Mouse (Mus musculus) midbrain, embryonic 12.5 days (tissue): ENCODE measurements around the gene Ppp2r1a. TPM values are rescaled to one million over a fixed set of nuclear protein-coding genes. Genes with fewer than 3 reads are reported as not detected.

Source experiments
- ATAC-seq: fragments of 200-750 bp; cut with Nextera tagmentation; 2 replicates; pipeline ENCODE4 v1.8.0; 2017; ENCODE audit warnings: low read depth, moderate TSS enrichment, moderate library complexity; ENCODE audit not compliant: low FRiP score
- H3K27ac ChIP-seq: fragments of 300-500 bp; sonication (generic); replicated peaks from 2 replicates; pipeline ENCODE4 v1.5.1; 2016; ENCODE audit warnings: mild to moderate bottlenecking
- H3K27me3 ChIP-seq: fragments of 300-500 bp; sonication (generic); 2 replicates; pipeline ENCODE4 v1.6.1; 2016; ENCODE audit warnings: mild to moderate bottlenecking
- H3K36me3 ChIP-seq: fragments of 300-500 bp; sonication (generic); 2 replicates; pipeline ENCODE4 v1.6.1; 2016
- H3K4me1 ChIP-seq: fragments of 300-500 bp; sonication (generic); 2 replicates; pipeline ENCODE4 v1.6.1; 2016
- H3K4me2 ChIP-seq: fragments of 300-500 bp; sonication (generic); replicated peaks from 2 replicates; pipeline ENCODE4 v1.6.1; 2016; ENCODE audit warnings: mild to moderate bottlenecking, moderate library complexity
- H3K4me3 ChIP-seq: fragments of 300-500 bp; sonication (generic); 2 replicates; pipeline ENCODE4 v1.5.1; 2016; ENCODE audit warnings: mild to moderate bottlenecking
- H3K9ac ChIP-seq: fragments of 300-500 bp; sonication (generic); replicated peaks from 2 replicates; pipeline ENCODE4 v1.6.1; 2016; ENCODE audit warnings: mild to moderate bottlenecking, moderate library complexity
- H3K9me3 ChIP-seq: fragments of 300-500 bp; sonication (generic); 2 replicates; pipeline ENCODE4 v1.6.1; 2016; ENCODE audit warnings: mild to moderate bottlenecking
- WGBS: fragments of 180-500 bp; shearing (Covaris S2); methylation state at CpG from one replicate; pipeline ENCODE4 v1.1.7; 2016; 5-methylcytosine and 5-hydroxymethylcytosine counted together
- polyA plus RNA-seq: library from polyadenylated mRNA; unstranded; fragments of >200 nt; fragmentation: Nextera tagmentation; extraction: Ambion mirVana; gene quantifications from 2 replicates; pipeline ENCODE4 v1.2.1, GENCODE M21; 2016

Gene Ppp2r1a
- polyA plus RNA-seq, 1 experiment from 2014 or later: 541 TPM

DNA sequence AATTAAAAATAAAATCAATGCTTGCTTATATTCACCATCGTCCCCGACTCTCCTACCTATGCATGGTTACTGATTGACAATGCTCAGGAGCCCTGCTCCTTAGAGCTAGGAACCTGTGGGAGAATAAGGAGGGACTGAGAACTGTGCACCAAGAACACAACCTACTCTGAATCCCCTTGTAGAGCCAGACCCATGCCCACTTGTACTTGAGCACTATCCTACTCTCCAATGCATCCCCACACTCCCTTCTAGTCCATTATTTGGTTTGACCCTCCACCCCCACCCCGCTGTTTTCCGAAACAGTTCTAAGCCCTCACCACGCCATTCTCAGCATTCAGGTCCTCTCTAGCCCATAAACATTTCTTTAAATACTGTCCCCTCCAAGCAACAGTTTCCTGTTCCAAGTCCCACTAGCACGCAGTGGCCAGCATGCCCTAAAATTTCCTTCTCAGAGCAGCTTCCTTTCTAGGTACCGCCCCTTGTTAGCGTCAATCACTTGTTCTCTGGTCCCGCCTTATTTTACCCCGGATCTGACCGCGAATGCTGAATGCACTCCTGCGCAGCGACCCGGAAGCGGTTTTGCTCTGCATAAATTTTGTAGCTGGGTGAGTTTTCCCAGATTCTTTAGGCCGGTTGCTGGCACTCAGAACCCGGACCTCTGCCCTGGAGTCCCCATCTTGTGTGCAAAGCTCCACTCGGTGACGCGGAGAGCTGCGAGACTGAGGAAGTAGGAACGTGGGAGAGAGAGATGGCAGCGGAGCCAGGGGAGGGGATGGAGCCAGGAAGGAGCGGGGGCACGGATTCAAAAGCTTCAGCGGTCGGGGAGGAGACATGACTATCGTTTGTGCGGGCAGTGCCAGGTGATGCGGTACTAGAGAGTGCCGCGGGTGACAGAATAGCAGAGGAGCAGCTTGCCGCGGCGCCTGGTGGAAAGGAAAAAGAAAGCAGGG lies 63.5 kb downstream of the Ppp2r1a start, which contains the start of gene Zfp160:
TSS of gene Zfp160 (plus strand) at position 522 of the 950 bp plus-strand sequence.
- Histone ChIP-seq H3K27ac (peak within 1 kb of the TSS; percentile 92), H3K27me3 (no peaks in the 10 kb centered on the region; the same call in 1 of the 2 replicates), H3K4me1 (peaks cover 14% of the 10 kb centered on the region), H3K9ac (peak within 1 kb of the TSS; percentile 87), H3K4me2 (peak within 1 kb of the TSS; percentile 83), H3K4me3 (peak within 1 kb of the TSS; percentile 78), H3K9me3 (no peaks in the 10 kb centered on the region), H3K36me3 (peaks cover 19% of the 10 kb centered on the region)
- WGBS: 5% methylated on average over 36 of the region's 36 CpGs
- ATAC-seq: peak; percentile 97

GRCm38 (mm10) chr17:21009726-21010125 lies 64.6 kb downstream of the Ppp2r1a start:
- Histone ChIP-seq H3K9ac (peak overlapping the region; percentile 87), H3K4me2 (peak overlapping the region; percentile 83), H3K4me3 (peak overlapping the region; percentile 78), H3K27ac (0 out of 2 replicates have a peak overlapping the region, but pooled peaks have one; percentile 92), H3K27me3 (no peaks in the 10 kb centered on the region; the same call in 1 of the 2 replicates), H3K36me3 (peaks cover 23% of the 10 kb centered on the region), H3K4me1 (peaks cover 14% of the 10 kb centered on the region), H3K9me3 (no peaks in the 10 kb centered on the region)
- ATAC-seq: no peak
- WGBS: 33% methylated on average over 1 of the region's 1 CpGs

Other genes with a start within 250 kb of the Ppp2r1a start
- gene Vmn1r227, start 215.5 kb upstream of the Ppp2r1a start, polyA plus RNA-seq: not detected in 2 replicates
- not detected in 2 replicates for gene Vmn1r228, start 159.2 kb upstream of the Ppp2r1a start, polyA plus RNA-seq
- 0.01 TPM in 1 of 2 replicates, not detected in the other for gene Vmn1r229, start 133.8 kb upstream of the Ppp2r1a start, polyA plus RNA-seq
- not detected in 2 replicates for gene Vmn1r230, start 104.9 kb upstream of the Ppp2r1a start, polyA plus RNA-seq
- gene Vmn1r231, start 40.2 kb upstream of the Ppp2r1a start, polyA plus RNA-seq: not detected in 2 replicates
- not detected in 2 replicates for gene Vmn1r232, start 25.6 kb upstream of the Ppp2r1a start, polyA plus RNA-seq
- gene Vmn1r233, start 51.2 kb downstream of the Ppp2r1a start, polyA plus RNA-seq: not detected in 2 replicates
- 19.0 and 21.3 TPM in 2 replicates for gene Zfp160, start 63.6 kb downstream of the Ppp2r1a start, polyA plus RNA-seq